Mouse (Mus musculus) limb, embryonic 13.5 days (tissue): ENCODE data around the gene Tmem87b. TPM values are rescaled to one million over a fixed set of nuclear protein-coding genes. Genes with fewer than 3 reads are reported as not detected.

Source experiments
- ATAC-seq: fragments of 200-750 bp; cut with Nextera tagmentation; 2 replicates; pipeline ENCODE4 v1.8.0; 2017; ENCODE audit warnings: low read depth, moderate number of reproducible peaks, moderate TSS enrichment; ENCODE audit not compliant: low FRiP score
- H3K27ac ChIP-seq: fragments of 300-500 bp; sonication (generic); 2 replicates; pipeline ENCODE4 v1.5.1; 2015; ENCODE audit warnings: inconsistent platforms, mild to moderate bottlenecking, moderate library complexity
- H3K27me3 ChIP-seq: fragments of 300-500 bp; sonication (generic); 2 replicates; pipeline ENCODE4 v1.6.1; 2015; ENCODE audit warnings: mild to moderate bottlenecking, inconsistent platforms
- H3K36me3 ChIP-seq: fragments of 300-500 bp; sonication (generic); 2 replicates; pipeline ENCODE4 v1.6.1; 2015; ENCODE audit warnings: inconsistent platforms, mild to moderate bottlenecking, moderate library complexity
- H3K4me1 ChIP-seq: fragments of 300-500 bp; sonication (generic); 2 replicates; pipeline ENCODE4 v1.6.1; 2015; ENCODE audit warnings: inconsistent platforms
- H3K4me2 ChIP-seq: fragments of 300-500 bp; sonication (generic); replicated peaks from 2 replicates; pipeline ENCODE4 v1.6.1; 2015; ENCODE audit warnings: inconsistent platforms, mild to moderate bottlenecking, moderate library complexity
- H3K4me3 ChIP-seq: fragments of 300-500 bp; sonication (generic); 2 replicates; pipeline ENCODE4 v1.5.1; 2015; ENCODE audit warnings: moderate library complexity, mild to moderate bottlenecking, inconsistent platforms
- H3K9ac ChIP-seq: fragments of 300-500 bp; sonication (generic); 2 replicates; pipeline ENCODE4 v1.6.1; 2015; ENCODE audit warnings: mild to moderate bottlenecking, inconsistent platforms
- H3K9me3 ChIP-seq: fragments of 300-500 bp; sonication (generic); 2 replicates; pipeline ENCODE4 v1.6.1; 2016; ENCODE audit warnings: inconsistent platforms
- WGBS: fragments of 180-500 bp; shearing (Covaris S2); methylation state at CpG from one replicate; pipeline ENCODE4 v1.1.7; 2015; 5-methylcytosine and 5-hydroxymethylcytosine counted together
- polyA plus RNA-seq: library from polyadenylated mRNA; unstranded; fragments of >200 nt; fragmentation: Nextera tagmentation; extraction: Ambion mirVana; gene quantifications from 2 replicates; pipeline ENCODE4 v1.2.1, GENCODE M21; 2015

Tmem87b gene
- polyA plus RNA-seq, 1 experiment from 2014 or later: 33.8 TPM

GRCm38 (mm10) chr2:128862636-128863035 lies 44.7 kb downstream of the Tmem87b start, which contains the start of gene Fbln7:
Fbln7 (plus strand) TSS chr2:128862981.
- no peak within 1 kb of the TSS for H3K27ac ChIP-seq
- WGBS: 89% methylated on average over 9 of the region's 9 CpGs
- ATAC-seq: no peak

DNA sequence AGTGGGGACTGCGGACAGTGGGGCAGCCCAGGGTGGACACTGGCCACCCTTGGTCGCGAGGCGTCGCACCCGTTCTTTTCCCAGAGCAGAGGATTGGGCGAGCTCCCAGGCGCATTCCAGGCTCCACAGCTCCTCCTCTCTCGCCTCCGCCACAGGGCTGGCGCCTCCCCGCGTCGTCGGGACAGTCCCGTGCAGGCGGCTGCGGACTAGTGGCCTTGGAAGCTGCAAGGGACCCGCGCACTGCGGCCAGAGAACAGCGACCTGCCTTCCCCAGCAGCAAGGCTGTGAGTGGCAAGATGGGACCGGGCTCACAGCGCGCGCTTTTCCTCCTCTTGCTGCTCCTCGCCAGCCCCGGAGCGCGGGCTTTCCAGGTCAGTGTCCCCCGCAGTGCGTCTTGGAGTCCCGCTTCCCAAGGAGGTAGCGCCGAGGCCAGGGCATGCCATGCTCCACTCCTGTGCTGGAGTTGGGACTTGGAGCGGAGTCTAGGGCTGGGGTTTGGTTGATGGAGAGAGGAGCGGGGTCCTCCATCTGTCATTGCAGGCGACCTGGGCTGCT lies 45.9 kb downstream of the Tmem87b start:
- peak; percentile 72; the same call in 1 of the 2 replicates for ATAC-seq
- H3K36me3 ChIP-seq: no peaks in the 10 kb centered on the region
- H3K9ac ChIP-seq: peak overlapping the region; percentile 65
- peak overlapping the region; percentile 52 for H3K4me3 ChIP-seq
- WGBS: 1% methylated on average over 35 of the region's 38 CpGs
- H3K4me2 ChIP-seq: peak overlapping the region; percentile 90
- H3K27ac ChIP-seq: no peak overlapping the region
- H3K27me3 ChIP-seq: peaks cover 20% of the 10 kb centered on the region
- H3K4me1 ChIP-seq: peaks cover 3% of the 10 kb centered on the region
- H3K9me3 ChIP-seq: 0 out of 2 replicates have a peak, but pooled peaks cover 3% of the 10 kb centered on the region

More at GRCm38 (mm10) chr2:128862636-128863035, 44.7 kb downstream of the Tmem87b start, which contains the start of gene Fbln7:
- peak within 1 kb of the TSS; percentile 52 for H3K4me3 ChIP-seq
- peaks cover 20% of the 10 kb centered on the region for H3K27me3 ChIP-seq
- peak within 1 kb of the TSS; percentile 90 for H3K4me2 ChIP-seq
- no peaks in the 10 kb centered on the region for H3K36me3 ChIP-seq
- H3K4me1 ChIP-seq: peaks cover 3% of the 10 kb centered on the region
- H3K9me3 ChIP-seq: 0 out of 2 replicates have a peak, but pooled peaks cover 3% of the 10 kb centered on the region
- H3K9ac ChIP-seq: peak within 1 kb of the TSS; percentile 65

DNA sequence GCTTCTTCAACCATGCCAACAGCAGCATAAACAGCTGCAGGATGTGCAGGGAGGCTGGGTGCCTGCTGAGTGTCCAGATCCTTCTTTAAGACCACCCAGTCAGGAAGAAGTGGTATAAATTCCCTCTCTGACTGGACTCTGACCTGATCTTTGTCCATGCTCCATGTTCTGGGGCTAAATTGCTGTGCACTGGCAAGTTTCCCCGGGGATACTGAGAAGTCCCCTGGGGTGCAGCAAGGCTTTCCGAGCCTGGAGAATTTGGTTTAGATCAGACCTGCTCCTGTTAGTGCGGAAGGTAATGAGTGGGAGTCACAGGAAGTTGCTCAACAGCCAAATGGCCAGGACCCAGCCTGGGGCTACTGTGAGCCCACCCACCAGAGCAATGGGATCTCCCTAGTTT lies 47.1 kb downstream of the Tmem87b start:
- WGBS: 27% methylated on average over 3 of the region's 3 CpGs
- no peaks in the 10 kb centered on the region for H3K9me3 ChIP-seq
- no peaks in the 10 kb centered on the region for H3K36me3 ChIP-seq
- H3K4me2 ChIP-seq: 0 out of 2 replicates have a peak overlapping the region, but pooled peaks have one; percentile 21
- ATAC-seq: no peak
- H3K27me3 ChIP-seq: peaks cover 20% of the 10 kb centered on the region
- H3K4me1 ChIP-seq: peaks cover 3% of the 10 kb centered on the region
- H3K4me3 ChIP-seq: no peak overlapping the region
- no peak overlapping the region for H3K27ac ChIP-seq
- H3K9ac ChIP-seq: no peak overlapping the region

DNA sequence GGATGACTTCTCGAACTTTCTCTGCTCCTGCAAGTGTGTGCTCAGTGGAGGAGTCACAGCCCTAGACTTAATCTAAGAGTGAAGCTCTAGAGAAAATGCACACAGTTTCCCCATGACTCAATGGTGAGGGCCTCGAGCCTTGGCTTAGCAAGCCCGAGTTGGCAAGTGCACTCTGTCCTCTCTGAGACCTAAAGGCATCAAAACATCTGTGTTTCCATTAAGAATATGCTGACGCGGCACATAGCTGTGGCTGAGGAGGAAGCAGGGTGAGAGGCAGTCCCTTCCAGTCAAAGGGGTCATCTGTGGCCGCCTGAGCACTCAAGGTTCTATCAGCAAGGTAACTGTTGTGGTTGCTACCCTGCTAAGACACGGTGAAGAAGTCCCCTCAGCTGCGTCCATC lies 53.7 kb downstream of the Tmem87b start:
- no peak for ATAC-seq
- H3K9ac ChIP-seq: no peak overlapping the region
- H3K4me2 ChIP-seq: no peak overlapping the region
- WGBS: 77% methylated on average over 8 of the region's 8 CpGs
- H3K27me3 ChIP-seq: no peaks in the 10 kb centered on the region
- no peaks in the 10 kb centered on the region for H3K36me3 ChIP-seq
- H3K4me1 ChIP-seq: 0 out of 2 replicates have a peak, but pooled peaks cover 5% of the 10 kb centered on the region
- H3K27ac ChIP-seq: no peak overlapping the region
- H3K4me3 ChIP-seq: no peak overlapping the region
- no peaks in the 10 kb centered on the region for H3K9me3 ChIP-seq

GRCm38 (mm10) chr2:128872256-128872655 lies 54.3 kb downstream of the Tmem87b start:
- 0 out of 2 replicates have a peak, but pooled peaks cover 5% of the 10 kb centered on the region for H3K4me1 ChIP-seq
- no peak overlapping the region for H3K27ac ChIP-seq
- no peak overlapping the region for H3K4me2 ChIP-seq
- no peaks in the 10 kb centered on the region for H3K36me3 ChIP-seq
- no peaks in the 10 kb centered on the region for H3K27me3 ChIP-seq
- no peaks in the 10 kb centered on the region for H3K9me3 ChIP-seq
- no peak overlapping the region for H3K4me3 ChIP-seq
- 91% methylated on average over 9 of the region's 9 CpGs for WGBS
- H3K9ac ChIP-seq: no peak overlapping the region
- no peak for ATAC-seq

DNA sequence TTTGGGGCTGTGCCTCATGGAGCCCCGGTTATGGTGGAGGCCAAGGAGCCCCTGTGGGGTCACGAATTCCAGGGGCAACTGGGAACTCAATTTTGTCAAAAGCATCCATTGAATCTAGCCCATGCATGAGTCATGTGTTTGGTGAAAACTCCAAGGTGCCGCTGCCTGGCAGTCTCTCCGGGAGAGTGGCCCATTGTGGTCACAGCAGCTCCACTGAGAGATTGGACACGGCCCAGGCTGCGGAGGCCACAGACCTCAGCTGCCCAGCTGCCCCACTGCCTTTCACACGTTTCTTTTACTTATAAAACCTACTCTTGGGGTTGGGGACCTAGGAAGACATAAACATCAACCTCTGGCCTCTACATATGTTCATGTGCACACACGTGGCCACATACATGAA lies 57.6 kb downstream of the Tmem87b start:
- no peak for ATAC-seq
- Histone ChIP-seq H3K9ac (no peak overlapping the region), H3K4me2 (no peak overlapping the region), H3K36me3 (no peaks in the 10 kb centered on the region), H3K4me3 (no peak overlapping the region), H3K27ac (no peak overlapping the region), H3K4me1 (0 out of 2 replicates have a peak, but pooled peaks cover 5% of the 10 kb centered on the region), H3K9me3 (no peaks in the 10 kb centered on the region), H3K27me3 (no peaks in the 10 kb centered on the region)
- WGBS: 84% methylated on average over 8 of the region's 8 CpGs

DNA sequence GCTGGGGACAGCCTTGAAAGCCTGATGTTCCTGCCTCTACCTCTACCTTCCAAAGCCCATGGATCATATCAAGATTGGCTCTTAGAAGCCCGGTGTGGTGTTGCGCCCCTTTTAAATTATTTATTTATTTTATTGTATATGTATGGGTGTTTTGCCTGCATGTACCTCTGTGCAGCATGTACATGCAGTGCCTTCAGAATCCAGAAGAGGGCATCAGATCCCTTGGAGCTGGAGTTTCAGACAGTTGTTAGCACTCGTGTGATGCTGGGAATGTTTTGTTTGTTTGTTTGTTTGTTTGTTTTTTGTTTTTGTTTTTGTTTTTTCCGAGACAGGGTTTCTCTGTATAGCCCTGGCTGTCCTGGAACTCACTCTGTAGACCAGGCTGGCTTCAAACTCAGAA lies 63.3 kb downstream of the Tmem87b start:
- 80% methylated on average over 4 of the region's 4 CpGs for WGBS
- ATAC-seq: no peak
- no peaks in the 10 kb centered on the region for H3K4me1 ChIP-seq

GRCm38 (mm10) chr2:128885225-128885811 lies 67.4 kb downstream of the Tmem87b start:
- Histone ChIP-seq H3K36me3 (no peaks in the 10 kb centered on the region), H3K27ac (no peak overlapping the region), H3K4me1 (peaks cover 4% of the 10 kb centered on the region; the same call in 1 of the 2 replicates), H3K27me3 (no peaks in the 10 kb centered on the region), H3K9ac (no peak overlapping the region), H3K9me3 (no peaks in the 10 kb centered on the region), H3K4me3 (no peak overlapping the region), H3K4me2 (no peak overlapping the region)
- 79% methylated on average over 8 of the region's 8 CpGs for WGBS
- no peak for ATAC-seq

More for the DNA sequence above, 63.3 kb downstream of the Tmem87b start:
- H3K9me3 ChIP-seq: no peaks in the 10 kb centered on the region
- no peak overlapping the region for H3K9ac ChIP-seq
- no peak overlapping the region for H3K4me3 ChIP-seq
- H3K27me3 ChIP-seq: no peaks in the 10 kb centered on the region
- no peak overlapping the region for H3K4me2 ChIP-seq
- H3K36me3 ChIP-seq: no peaks in the 10 kb centered on the region
- H3K27ac ChIP-seq: no peak overlapping the region

- Histone ChIP-seq H3K4me3 (no peak overlapping the region), H3K27me3 (no peaks in the 10 kb centered on the region), H3K36me3 (no peaks in the 10 kb centered on the region), H3K4me2 (no peak overlapping the region), H3K4me1 (peaks cover 7% of the 10 kb centered on the region; the same call in 1 of the 2 replicates), H3K9ac (no peak overlapping the region), H3K27ac (no peak overlapping the region), H3K9me3 (no peaks in the 10 kb centered on the region)
- ATAC-seq: no peak
- WGBS: 52% methylated on average over 6 of the region's 6 CpGs
These were observed 70.1 kb downstream of the Tmem87b start for GRCm38 (mm10) chr2:128887866-128888550.

- Histone ChIP-seq H3K9ac (no peak overlapping the region), H3K4me1 (peaks cover 7% of the 10 kb centered on the region; the same call in 1 of the 2 replicates), H3K9me3 (no peaks in the 10 kb centered on the region), H3K27ac (no peak overlapping the region), H3K4me3 (no peak overlapping the region), H3K4me2 (no peak overlapping the region), H3K36me3 (no peaks in the 10 kb centered on the region), H3K27me3 (no peaks in the 10 kb centered on the region)
- 90% methylated on average over 4 of the region's 4 CpGs for WGBS
- no peak for ATAC-seq
These were observed 72.9 kb downstream of the Tmem87b start for GRCm38 (mm10) chr2:128890661-128891335.

GRCm38 (mm10) chr2:128892180-128892721 lies 74.3 kb downstream of the Tmem87b start:
- Histone ChIP-seq H3K9ac (peak overlapping the region; percentile 31; the same call in 1 of the 2 replicates), H3K27me3 (no peaks in the 10 kb centered on the region)
- WGBS: 3% methylated on average over 32 of the region's 37 CpGs

More at GRCm38 (mm10) chr2:128892180-128892721, 74.3 kb downstream of the Tmem87b start:
- no peaks in the 10 kb centered on the region for H3K9me3 ChIP-seq
- H3K27ac ChIP-seq: no peak overlapping the region
- H3K36me3 ChIP-seq: no peaks in the 10 kb centered on the region
- ATAC-seq: peak; percentile 64; the same call in 1 of the 2 replicates
- peak overlapping the region; percentile 42 for H3K4me3 ChIP-seq
- H3K4me2 ChIP-seq: peak overlapping the region; percentile 75
- H3K4me1 ChIP-seq: peaks cover 7% of the 10 kb centered on the region; the same call in 1 of the 2 replicates
